20 mouse cellular contexts compared by ENCODE assay signal in the genomic region with DNA sequence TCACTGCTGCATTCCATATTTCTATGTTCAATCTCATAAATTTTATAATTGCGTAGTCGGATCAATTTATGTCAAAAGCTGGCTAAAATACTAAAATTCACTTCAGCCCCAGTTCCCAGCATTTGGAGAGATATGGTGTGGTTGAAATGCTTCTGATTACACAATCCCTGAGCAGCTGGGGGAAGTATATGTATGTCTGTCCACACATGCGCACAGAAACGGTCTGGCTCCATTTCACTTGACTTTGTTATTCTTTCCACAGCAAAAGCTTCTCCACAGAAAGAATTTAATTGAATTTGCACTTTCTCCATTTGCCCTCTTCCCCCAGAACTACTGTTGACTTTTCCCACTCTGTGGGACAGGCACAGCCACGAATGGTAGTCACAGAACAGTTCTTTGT.
DNase-seq lines count a peak whose midpoint lies in the region; ATAC-seq lines count a peak whose summit lies in the region.
"Had no signal": no experiment of that assay in that cellular context is flagged by ENCODE, and none has a peak within 500 bp of the region (broad histone marks: within the 10 kb centered on the region; RNA-seq: fewer than 3 reads in every experiment).

No protein-coding gene starts in this region.

- H3K4me2 ChIP-seq in lung, embryonic 16.5 days (ENCODE audit: low read depth, low read length), result no peak overlapping the region
- H3K4me2 ChIP-seq: forebrain, embryonic 12.5 days; hindbrain, embryonic 15.5 days; liver, embryonic 15.5 days; midbrain, embryonic 11.5 days had no signal

- intact Hi-C loops in heart, postnatal 10 days (cut with DNase I), result no loop called here

- peak; percentile 86 for ATAC-seq in lung, embryonic 16.5 days (ENCODE audit: low read depth)
- 0 out of 2 replicates have a peak, but pooled peaks have one; percentile 48 for ATAC-seq in megakaryocyte progenitor cell, adult 5-6 weeks (replicated peaks; ENCODE audit: poor library complexity)

- no peaks in the 10 kb centered on the region for H3K36me3 ChIP-seq in lung, embryonic 16.5 days (ENCODE audit: control insufficient read depth, insufficient read depth, low read length)
- H3K36me3 ChIP-seq: forebrain, embryonic 12.5 days; heart, embryonic 10.5 days; hindbrain, embryonic 15.5 days; liver, embryonic 15.5 days had no signal

- H3K9me3 ChIP-seq in lung, embryonic 16.5 days (ENCODE audit: control insufficient read depth, low read length), result no peaks in the 10 kb centered on the region
- H3K9me3 ChIP-seq: forebrain, embryonic 12.5 days; heart, embryonic 10.5 days; hindbrain, embryonic 15.5 days; liver, embryonic 15.5 days had no signal

- DNase-seq in embryo, embryonic 10 days (ENCODE audit: low spot score), result peak; percentile 16
- DNase-seq in embryo, embryonic 9.5 days (ENCODE audit: extremely low spot score), result no peak
- no peak for DNase-seq in lung, postnatal 10 days
- DNase-seq in embryo, embryonic 11 days, result peak; percentile 36
- no peak for DNase-seq in heart, postnatal 10 days
- DNase-seq in layer of hippocampus, postnatal 25 days (ENCODE audit: extremely low spot score in 1 of 2, low spot score in 1 of 2), result no peak
- DNase-seq: cerebellum, adult 11-12 months; cerebellum, postnatal 10 days; gastrocnemius, postnatal 10 days; kidney, adult 9 months; kidney, postnatal 25 days; liver had no signal

- H3K9ac ChIP-seq in lung, embryonic 16.5 days (ENCODE audit: low read length), result no peak overlapping the region
- H3K9ac ChIP-seq: forebrain, embryonic 12.5 days; hindbrain, embryonic 15.5 days; liver, embryonic 15.5 days had no signal

- H3K27ac ChIP-seq in lung, embryonic 16.5 days (ENCODE audit: low read length), result 0 out of 2 replicates have a peak overlapping the region, but pooled peaks have one; percentile 46
- H3K27ac ChIP-seq: forebrain, embryonic 12.5 days; heart, embryonic 10.5 days; hindbrain, embryonic 15.5 days; liver, embryonic 15.5 days; macrophage had no signal

- H3K4me3 ChIP-seq in lung, embryonic 16.5 days (ENCODE audit: low read length), result no peak overlapping the region
- H3K4me3 ChIP-seq: forebrain, embryonic 12.5 days; heart, embryonic 10.5 days; hindbrain, embryonic 15.5 days; liver, embryonic 15.5 days had no signal

- no peaks in the 10 kb centered on the region for H3K27me3 ChIP-seq in lung, embryonic 16.5 days (ENCODE audit: control insufficient read depth, insufficient read depth, low read depth, low read length)
- H3K27me3 ChIP-seq: forebrain, embryonic 12.5 days; hindbrain, embryonic 15.5 days; liver, embryonic 15.5 days had no signal

- H3K4me1 ChIP-seq in lung, embryonic 16.5 days (replicated peaks; ENCODE audit: control insufficient read depth, insufficient read depth, low read length), result peaks cover 5% of the 10 kb centered on the region; the same call in 1 of the 2 replicates
- H3K4me1 ChIP-seq: forebrain, embryonic 12.5 days; heart, embryonic 10.5 days; hindbrain, embryonic 15.5 days; liver, embryonic 15.5 days had no signal

- WGBS in lung, embryonic 16.5 days, result 26% methylated on average over 5 of the region's 5 CpGs

Comparison
In these comparisons a context has a peak if more than half of its experiments do, and no peak if none do; other contexts are left out.
1. DNase-seq: peak in embryo, embryonic 10 days (single experiment) and embryo, embryonic 11 days (single experiment); none in embryo, embryonic 9.5 days (single experiment), lung, postnatal 10 days (single experiment), heart, postnatal 10 days (0 of 2) and layer of hippocampus, postnatal 25 days (0 of 2).